Mouse (Mus musculus): Measurements from ENCODE around the gene Gstm3.

The Gstm3 gene

DNA sequence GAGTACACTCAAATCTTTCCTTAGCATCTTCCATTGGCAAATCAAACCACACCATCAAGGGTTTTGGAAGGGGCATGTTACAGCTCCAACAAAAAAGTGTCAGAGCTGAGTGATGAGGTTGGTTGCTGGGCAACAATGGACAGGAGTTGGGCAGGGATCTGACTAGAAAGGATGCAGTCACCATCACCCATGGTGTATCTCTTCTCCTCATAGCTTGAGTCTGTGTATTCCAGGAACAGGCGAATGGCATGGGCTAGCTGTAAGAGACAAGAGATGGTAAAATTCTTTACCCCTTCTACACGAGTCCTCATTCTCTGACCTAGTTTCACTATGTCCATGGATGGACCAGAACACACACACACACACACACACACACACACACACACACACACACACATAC lies 37.9 kb downstream of the Gstm3 start:
- DNase-seq (ENCODE audit: low read depth in 2 of 2, low spot score in 2 of 2): no peak

GRCm38 (mm10) chr3:107929731-107930130 lies 39.4 kb downstream of the Gstm3 start:
- no peak for DNase-seq (ENCODE audit: low read depth in 2 of 2, low spot score in 2 of 2)

DNA sequence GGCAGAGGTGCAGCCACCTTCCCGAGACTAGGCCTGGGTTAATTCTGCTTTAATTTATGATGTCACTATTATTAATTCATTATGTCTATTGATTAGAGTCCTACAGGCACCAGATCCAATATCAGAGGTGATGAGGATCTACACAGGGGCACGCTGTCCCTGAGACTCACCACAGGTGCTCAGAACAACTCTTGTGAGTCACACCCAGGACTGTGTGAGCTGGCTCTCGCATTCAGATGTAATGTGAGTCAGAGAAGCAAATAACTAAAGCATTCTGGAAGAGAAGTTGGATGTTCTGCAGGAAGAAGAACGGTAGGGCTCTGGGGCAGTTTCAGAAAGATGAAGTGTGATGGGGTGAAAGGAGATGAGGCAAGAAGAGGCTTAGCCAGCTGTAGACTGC lies 39.8 kb downstream of the Gstm3 start:
- no peak for DNase-seq (ENCODE audit: low read depth in 2 of 2, low spot score in 2 of 2)

GRCm38 (mm10) chr3:107928691-107929090 lies 40.4 kb downstream of the Gstm3 start:
- no peak for DNase-seq (ENCODE audit: low read depth in 2 of 2, low spot score in 2 of 2)

DNA sequence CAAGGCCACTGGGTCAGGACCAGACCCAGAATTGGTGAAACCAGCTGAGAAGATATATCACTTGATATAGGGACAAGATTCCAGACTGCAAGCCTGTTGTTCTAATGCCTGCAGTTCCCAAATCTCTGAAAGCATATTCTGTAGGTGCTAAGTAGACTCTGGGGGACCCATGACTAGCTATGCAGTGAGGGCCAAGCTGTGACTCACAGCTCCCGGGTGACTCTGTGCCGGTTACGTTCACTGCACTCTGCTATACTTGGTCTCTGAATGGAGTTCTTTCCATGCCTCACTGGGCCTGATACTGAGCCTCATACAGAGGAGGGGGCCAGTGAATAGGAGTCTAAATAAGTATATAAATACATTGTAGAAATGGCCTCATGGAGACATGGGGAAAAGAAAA lies 41.2 kb downstream of the Gstm3 start:
- no peak for DNase-seq (ENCODE audit: low read depth in 2 of 2, low spot score in 2 of 2)

DNA sequence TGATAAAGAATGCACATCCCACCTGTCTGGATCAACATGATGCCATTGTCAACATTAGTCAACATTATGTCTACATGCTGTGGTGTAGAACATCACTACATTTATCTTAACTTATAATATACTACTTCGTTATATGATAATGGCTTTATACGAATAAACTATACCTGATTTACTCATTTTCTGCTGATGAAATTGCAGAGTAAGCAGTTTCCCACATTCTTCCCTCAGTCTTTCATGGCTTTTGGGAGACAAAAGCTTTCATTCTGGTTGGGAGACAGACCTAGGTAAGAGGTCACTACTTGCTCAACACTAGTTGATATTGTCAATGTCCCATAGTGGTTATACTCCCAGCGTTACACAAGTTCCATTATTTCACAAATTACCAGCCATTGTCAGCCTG lies 43.7 kb downstream of the Gstm3 start:
- DNase-seq (ENCODE audit: low read depth in 2 of 2, low spot score in 2 of 2): no peak

DNA sequence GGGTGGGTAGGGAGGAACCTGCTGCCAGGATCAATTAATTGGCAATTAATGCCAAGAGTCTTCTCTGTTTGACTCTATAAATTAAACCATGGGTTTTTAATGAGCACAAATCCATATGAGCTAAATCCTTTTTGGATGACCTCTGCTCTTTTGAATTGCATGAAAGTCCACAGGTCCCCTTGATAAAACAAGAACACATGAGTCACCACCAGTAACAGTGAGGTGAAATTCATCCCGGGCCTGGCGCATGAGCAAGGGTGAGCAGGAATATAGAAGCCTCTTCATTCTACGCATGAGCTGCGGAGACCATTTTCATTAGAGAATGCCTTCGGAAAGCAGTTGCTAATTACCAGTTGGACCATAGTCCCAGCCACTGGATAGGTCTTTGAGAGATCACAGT lies 48.7 kb downstream of the Gstm3 start:
- DNase-seq (ENCODE audit: low read depth in 2 of 2, low spot score in 2 of 2): no peak

GRCm38 (mm10) chr3:107917783-107918408 lies 51.2 kb downstream of the Gstm3 start:
- DNase-seq (ENCODE audit: low read depth in 2 of 2, low spot score in 2 of 2): peak; percentile 24 to 48

DNA sequence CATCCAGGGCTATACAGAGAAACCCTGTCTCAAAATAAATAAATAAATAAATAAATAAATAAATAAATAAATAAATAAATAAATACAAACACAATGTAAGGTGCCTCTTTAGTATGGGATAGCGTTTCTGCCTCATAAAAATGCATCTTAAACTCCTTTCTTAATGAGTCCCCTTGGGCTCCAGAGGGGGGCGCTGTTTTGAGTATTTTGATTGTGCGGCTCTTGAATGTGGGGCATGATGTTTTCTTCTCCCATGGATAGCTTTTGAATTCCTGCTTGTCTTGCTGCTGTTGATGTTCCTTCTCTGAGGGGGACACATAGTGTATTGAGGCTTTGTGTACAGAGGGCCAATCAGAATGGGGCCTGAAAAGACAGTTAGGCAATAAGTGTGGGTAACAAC lies 52.0 kb downstream of the Gstm3 start:
- no peak for DNase-seq (ENCODE audit: low read depth in 2 of 2, low spot score in 2 of 2)

- no peak for DNase-seq (ENCODE audit: low read depth in 2 of 2, low spot score in 2 of 2)
These were observed 52.4 kb downstream of the Gstm3 start for GRCm38 (mm10) chr3:107916674-107917073.
